Mouse (Mus musculus) CH12.LX (cell line): ENCODE measurements around the gene Rbpjl. TPM values are rescaled to one million over a fixed set of nuclear protein-coding genes. Genes with fewer than 3 reads are reported as not detected.

Experiments used
- DNase-seq: peaks from one replicate; pipeline ENCODE4 v3.0.0-alpha.2; 2013; ENCODE audit errors: extremely low read depth
- H3K27ac ChIP-seq: 2 replicates; pipeline ENCODE4 v1.5.1; 2012; ENCODE audit warnings: low read depth, mild to moderate bottlenecking, control low read depth, moderate library complexity; ENCODE audit not compliant: insufficient read depth
- H3K27me3 ChIP-seq: replicated peaks from 2 replicates; pipeline ENCODE3; 2012; ENCODE audit warnings: inconsistent platforms
- H3K36me3 ChIP-seq, 2 experiments: replicated peaks in 1 of 2; 2 replicates each; pipeline versions ENCODE3 to v1.6.1; 2012; ENCODE audit warnings: inconsistent platforms in 1 of 2, low read length in 1 of 2, mild to moderate bottlenecking in 1 of 2, mixed read lengths in 1 of 2, moderate library complexity in 1 of 2; ENCODE audit not compliant: control insufficient read depth in 1 of 2, insufficient read depth in 1 of 2
- H3K4me1 ChIP-seq, 2 experiments: 2 replicates each; pipeline ENCODE4 v1.6.1; 2012; ENCODE audit warnings: inconsistent platforms in 1 of 2, moderate library complexity in 1 of 2; ENCODE audit not compliant: insufficient read depth in 2 of 2, control insufficient read depth in 1 of 2
- H3K4me2 ChIP-seq: 2 replicates; pipeline ENCODE4 v1.6.1; 2012; ENCODE audit warnings: low read depth, mild to moderate bottlenecking, control low read depth; ENCODE audit not compliant: poor library complexity, insufficient read depth, severe bottlenecking
- H3K4me3 ChIP-seq, 3 experiments: fragments of 150-350 bp in 1 of 3; sonication (generic) in 1 of 3; replicated peaks in 1 of 3; 2 replicates each; pipeline versions ENCODE3 to v1.5.1; 2011 to 2012; ENCODE audit warnings: low read depth in 2 of 3, low read length in 2 of 3, mild to moderate bottlenecking in 2 of 3, moderate library complexity in 2 of 3, control low read depth in 1 of 3, improper control_type of control experiment in 1 of 3, inconsistent platforms in 1 of 3, mixed read lengths in 1 of 3; ENCODE audit not compliant: poor library complexity in 1 of 3
- H3K79me2 ChIP-seq: replicated peaks from 2 replicates; pipeline ENCODE4 v1.6.1; 2012; ENCODE audit warnings: mild to moderate bottlenecking, moderate library complexity; ENCODE audit not compliant: control insufficient read depth, poor library complexity, insufficient read depth, severe bottlenecking; ENCODE audit errors: extremely low read depth
- H3K9ac ChIP-seq: 2 replicates; pipeline ENCODE4 v1.6.1; 2012; ENCODE audit warnings: low read depth, mild to moderate bottlenecking, control low read depth, moderate library complexity; ENCODE audit not compliant: insufficient read depth
- H3K9me3 ChIP-seq: replicated peaks from 2 replicates; pipeline ENCODE3; 2012; ENCODE audit warnings: low read length, inconsistent platforms, mixed read lengths
- BHLHE40 ChIP-seq: IDR thresholded peaks from 2 replicates; pipeline ENCODE4 v1.6.1; 2011; ENCODE audit warnings: mild to moderate bottlenecking, low read depth, low read length, improper control_type of control experiment
- CHD2 ChIP-seq: IDR thresholded peaks from 2 replicates; pipeline ENCODE4 v1.6.1; 2011; ENCODE audit warnings: low read length, improper control_type of control experiment
- ETS1 ChIP-seq: conservative IDR thresholded peaks from 2 replicates; pipeline ENCODE4 v1.6.1; 2012; ENCODE audit warnings: low read depth, mild to moderate bottlenecking, inconsistent platforms, low read length, improper control_type of control experiment, moderate library complexity
- MAFK ChIP-seq: IDR thresholded peaks from 2 replicates; pipeline ENCODE4 v1.6.1; 2011; ENCODE audit warnings: low read length, improper control_type of control experiment; ENCODE audit not compliant: insufficient replicate concordance
- MXI1 ChIP-seq: IDR thresholded peaks from 2 replicates; pipeline ENCODE4 v1.6.1; 2011; ENCODE audit warnings: mild to moderate bottlenecking, low read depth, low read length, improper control_type of control experiment
- RCOR1 ChIP-seq: conservative IDR thresholded peaks from 2 replicates; pipeline ENCODE4 v1.6.1; 2012; ENCODE audit warnings: low read depth, mild to moderate bottlenecking, inconsistent platforms, low read length, improper control_type of control experiment
- SIN3A ChIP-seq: IDR thresholded peaks from 2 replicates; pipeline ENCODE4 v1.6.1; 2012; ENCODE audit warnings: low read length, improper control_type of control experiment, inconsistent platforms
- SMC3 ChIP-seq: IDR thresholded peaks from 2 replicates; pipeline ENCODE4 v1.6.1; 2011; ENCODE audit warnings: low read depth, low read length, improper control_type of control experiment
- TCF12 ChIP-seq: IDR thresholded peaks from 2 replicates; pipeline ENCODE4 v1.6.1; 2014; ENCODE audit warnings: low read depth, mild to moderate bottlenecking, inconsistent platforms, low read length, improper control_type of control experiment
- UBTF ChIP-seq: IDR thresholded peaks from 2 replicates; pipeline ENCODE4 v1.6.1; 2012; ENCODE audit warnings: low read depth, mild to moderate bottlenecking, inconsistent platforms, low read length, improper control_type of control experiment, moderate library complexity
- USF2 ChIP-seq: conservative IDR thresholded peaks from 2 replicates; pipeline ENCODE4 v1.6.1; 2011; ENCODE audit warnings: low read depth, low read length, improper control_type of control experiment
- ZNF384 ChIP-seq: IDR thresholded peaks from 2 replicates; pipeline ENCODE4 v1.6.1; 2012; ENCODE audit warnings: low read depth, low read length, improper control_type of control experiment, inconsistent platforms
- dilution Hi-C: fragments of 300-500 bp; cut with MboI; formaldehyde crosslinking; loops from 2 replicates; pipeline ENCODE4 v1.14.3; 2020; ENCODE audit warnings: low sequenced_read_pairs; ENCODE audit not compliant: extremely low pct_unique_long_range_greater_than_20kb, extremely low pct_ligation_motif_present
- in situ Hi-C: fragments of 300-500 bp; cut with MboI; formaldehyde crosslinking; loops from 3 replicates; pipeline ENCODE4 v1.14.3; 2019; ENCODE audit warnings: low sequenced_read_pairs, low pct_ligation_motif_present, low pct_unique_long_range_greater_than_20kb, mixed read lengths
- polyA plus RNA-seq: library from polyadenylated mRNA; unstranded; fragments of >175 nt; gene quantifications from 2 replicates; pipeline ENCODE4 v1.2.1, GENCODE M21; 2012; ENCODE audit warnings: low read depth; ENCODE audit not compliant: insufficient read length
- total RNA-seq, 2 experiments: library from RNA; depleted of rRNA; stranded (reverse); fragments of 300-350 nt in 1 of 2; fragments of >200 nt in 1 of 2; gene quantifications; 2 replicates each; pipeline ENCODE4 v1.2.3; 2012 to 2014

The Rbpjl gene
- total and polyA plus RNA-seq, 3 experiments, result 0.08 TPM; not detected in 2

DNA sequence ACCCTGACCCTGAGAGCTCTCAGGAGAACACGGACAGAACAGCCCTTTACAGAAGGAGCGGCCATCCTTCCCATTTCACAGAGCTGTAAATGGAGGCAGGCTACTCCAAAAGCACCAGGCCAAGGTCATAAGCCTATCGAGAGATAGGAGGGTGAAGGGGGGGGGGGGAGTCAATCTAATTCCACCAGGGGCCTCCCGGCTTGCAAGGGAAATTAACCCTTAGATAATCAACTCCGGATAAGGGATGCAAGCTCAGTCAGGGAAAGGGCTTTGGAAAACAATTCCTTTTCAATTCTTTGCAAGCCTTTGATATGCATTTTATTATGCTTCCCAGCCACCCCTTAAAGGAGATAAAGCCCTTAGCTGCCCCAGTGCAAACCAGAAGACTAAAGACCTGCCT is 25.5 kb downstream of the Rbpjl start:
- Histone ChIP-seq H3K4me2 (no peak overlapping the region), H3K36me3 (peaks cover 55 to 91% of the 10 kb centered on the region in 2 experiments), H3K27ac (no peak overlapping the region), H3K9ac (no peak overlapping the region), H3K9me3 (peaks cover 5% of the 10 kb centered on the region), H3K4me1 (peaks cover 4 to 31% of the 10 kb centered on the region in 2 experiments), H3K27me3 (no peaks in the 10 kb centered on the region), H3K4me3 (no peak overlapping the region), H3K79me2 (peaks cover 17% of the 10 kb centered on the region)
- no peak for DNase-seq
- dilution Hi-C loops, result no loop called here
- in situ Hi-C loops, result no loop called here
- TF ChIP-seq MXI1, result no peak
- no peak for TF ChIP-seq ETS1
- no peak for TF ChIP-seq USF2
- no peak for TF ChIP-seq SIN3A
- TF ChIP-seq MAFK, result no peak

DNA sequence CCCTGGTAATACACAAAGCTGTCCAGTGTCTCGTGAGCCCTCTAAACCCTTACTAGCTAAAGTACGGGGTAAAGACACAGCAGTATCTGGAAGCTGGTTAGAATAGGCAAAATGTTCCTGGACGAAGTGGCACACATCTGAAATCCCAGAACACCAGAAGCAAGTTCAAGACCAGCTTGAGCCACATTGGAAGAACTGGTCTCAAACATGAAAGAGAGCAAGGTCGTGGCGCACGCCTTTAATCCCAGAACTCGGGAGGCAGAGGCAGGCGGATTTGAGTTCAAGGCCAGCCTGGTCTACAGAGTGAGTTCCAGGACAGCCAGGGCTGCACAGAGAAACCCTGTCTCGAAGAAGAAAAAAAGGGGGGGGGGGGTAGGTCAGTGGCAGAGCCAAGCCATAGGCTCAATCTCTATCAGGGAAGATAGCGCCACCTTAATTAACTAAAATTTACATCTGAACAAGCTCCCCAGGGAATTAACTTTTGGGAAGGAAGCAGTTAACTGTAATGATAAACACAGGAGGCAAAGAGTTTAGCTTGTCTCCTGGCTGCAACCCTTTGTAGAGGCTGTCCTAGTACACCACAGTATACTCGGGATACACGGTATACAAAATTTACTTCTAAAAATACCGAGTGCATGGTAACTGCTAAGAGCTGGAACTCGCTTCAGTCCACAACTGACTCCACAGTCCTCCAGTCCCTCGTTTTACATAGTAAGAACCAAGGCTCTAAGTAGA is 27.1 kb downstream of the Rbpjl start:
- dilution Hi-C loops, result no loop called here
- peaks cover 28% of the 10 kb centered on the region for H3K79me2 ChIP-seq
- no peak for DNase-seq
- peaks cover 3 to 22% of the 10 kb centered on the region in 2 experiments; a peak in 2 of 4 replicates for H3K4me1 ChIP-seq
- H3K36me3 ChIP-seq, result peaks cover 50 to 91% of the 10 kb centered on the region in 2 experiments
- H3K9me3 ChIP-seq, result no peaks in the 10 kb centered on the region
- no peak overlapping the region for H3K27ac ChIP-seq
- in situ Hi-C loops, result no loop called here
- H3K27me3 ChIP-seq, result no peaks in the 10 kb centered on the region
- H3K9ac ChIP-seq, result no peak overlapping the region
- no peak overlapping the region for H3K4me2 ChIP-seq
- TF ChIP-seq MXI1, result no peak
- no peak for TF ChIP-seq RCOR1
- H3K4me3 ChIP-seq, result no peak overlapping the region

DNA sequence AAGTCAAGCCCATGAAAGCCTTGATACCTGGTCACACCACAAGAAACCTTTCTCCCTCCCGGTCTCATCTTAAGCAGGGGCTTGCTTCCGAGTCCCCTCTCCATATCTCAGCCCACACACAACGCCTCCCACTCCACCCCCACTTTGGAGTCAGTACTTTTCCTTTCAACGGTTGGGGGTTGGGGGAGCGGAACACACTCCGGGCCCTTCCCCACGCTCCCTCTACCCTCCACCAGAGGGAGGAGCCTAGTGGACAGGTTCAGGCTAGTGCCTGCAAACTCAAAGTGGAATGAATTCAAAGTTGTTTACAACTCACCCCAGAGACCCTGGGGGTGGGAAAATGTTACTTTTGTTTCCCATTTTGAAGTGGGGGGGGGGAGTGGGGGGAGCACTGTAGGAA is 27.8 kb downstream of the Rbpjl start:
- H3K9ac ChIP-seq, result no peak overlapping the region
- dilution Hi-C loops, result no loop called here

More for the DNA sequence above, 27.8 kb downstream of the Rbpjl start:
- no peak for DNase-seq
- no peaks in the 10 kb centered on the region for H3K27me3 ChIP-seq
- peaks cover 8 to 29% of the 10 kb centered on the region in 2 experiments; a peak in 3 of 4 replicates for H3K4me1 ChIP-seq
- peaks cover 35% of the 10 kb centered on the region for H3K79me2 ChIP-seq
- peaks cover 46 to 89% of the 10 kb centered on the region in 2 experiments for H3K36me3 ChIP-seq
- H3K9me3 ChIP-seq, result no peaks in the 10 kb centered on the region
- H3K27ac ChIP-seq, result no peak overlapping the region
- no peak overlapping the region for H3K4me3 ChIP-seq
- in situ Hi-C loops, result no loop called here
- TF ChIP-seq UBTF (no peak), TCF12 (no peak), ZNF384 (no peak), SMC3 (no peak), CHD2 (no peak), BHLHE40 (no peak)
- TF ChIP-seq, all 38 proteins: peak for 0
- H3K4me2 ChIP-seq, result no peak overlapping the region
